Mouse (Mus musculus) cortical plate, adult 2 months (tissue): ENCODE results near the gene Heg1.

Source experiments
- CTCF ChIP-seq: fragments of 200-500 bp; IDR thresholded peaks from 2 replicates; pipeline ENCODE4 v1.5.1; 2011; ENCODE audit warnings: mild to moderate bottlenecking, control low read depth, low read length; ENCODE audit not compliant: insufficient read depth; ENCODE audit errors: extremely low read depth
- POLR2A ChIP-seq: fragments of 200-500 bp; IDR thresholded peaks from 2 replicates; pipeline ENCODE4 v1.6.1; 2011; ENCODE audit warnings: mild to moderate bottlenecking, low read length, control low read depth; ENCODE audit not compliant: insufficient read depth; ENCODE audit errors: extremely low read depth

- TF ChIP-seq CTCF, result no peak
- no peak for TF ChIP-seq POLR2A
Measured at GRCm38 (mm10) chr16:33714271-33714670, 30.1 kb downstream of the Heg1 start.
